Mouse (Mus musculus) ovary, postnatal 14 days (tissue): Measurements from ENCODE around the gene Zfp655.
"Not testable (repeated sequence)": the region's sequence is repeated elsewhere in the genome, so short reads cannot be mapped to it uniquely, and the experiment has no call there.

Experiments
- DNase-seq: peaks from one replicate; pipeline ENCODE4 v3.0.0; 2022; ENCODE audit warnings: low spot score

The Zfp655 gene

GRCm38 (mm10) chr5:145222840-145223239, 8.7 kb upstream of the Zfp655 start:
- no peak for DNase-seq

GRCm38 (mm10) chr5:145223395-145223794, 8.1 kb upstream of the Zfp655 start:
- DNase-seq = no peak

GRCm38 (mm10) chr5:145226453-145226852, 5.1 kb upstream of the Zfp655 start:
- DNase-seq = no peak

- DNase-seq = not testable (repeated sequence)
These were observed 2.2 kb upstream of the Zfp655 start for GRCm38 (mm10) chr5:145229283-145229682.

GRCm38 (mm10) chr5:145230641-145231040, 874 bp upstream of the Zfp655 start:
- DNase-seq = no peak

- no peak for DNase-seq
These were observed 437 bp downstream of the Zfp655 start for GRCm38 (mm10) chr5:145231893-145232411.

- no peak for DNase-seq
These were observed 3.1 kb downstream of the Zfp655 start for GRCm38 (mm10) chr5:145234636-145235035.

- no peak for DNase-seq
These were observed 18.0 kb downstream of the Zfp655 start for GRCm38 (mm10) chr5:145249520-145249919.

- DNase-seq = not testable (repeated sequence)
These were observed 42.1 kb downstream of the Zfp655 start for GRCm38 (mm10) chr5:145273568-145273967.

GRCm38 (mm10) chr5:145279948-145280347, 48.4 kb downstream of the Zfp655 start:
- no peak for DNase-seq

- peak; percentile 85 for DNase-seq
These were observed 49.0 kb downstream of the Zfp655 start, which contains the start of gene Zscan25 for GRCm38 (mm10) chr5:145280371-145281143. Gene Zscan25, plus strand, starts transcription at chr5:145280500.

GRCm38 (mm10) chr5:145288382-145288781, 56.9 kb downstream of the Zfp655 start:
- DNase-seq = no peak

- no peak for DNase-seq
These were observed 59.2 kb downstream of the Zfp655 start for GRCm38 (mm10) chr5:145290697-145291096.

- DNase-seq = no peak
These were observed 60.9 kb downstream of the Zfp655 start for GRCm38 (mm10) chr5:145292398-145292797.
